Mouse (Mus musculus) heart, postnatal 25 days (tissue): ENCODE measurements around the gene Snap47. TPM values are rescaled to one million over a fixed set of nuclear protein-coding genes. Genes with fewer than 3 reads are reported as not detected.

Experiments
- DNase-seq: peaks from one replicate; pipeline ENCODE4 v3.0.0; 2022; ENCODE audit warnings: low spot score
- intact Hi-C: fragments of 180-260 bp; cut with DNase I; formaldehyde crosslinking; loops from one replicate; pipeline ENCODE4 v1.15.1; 2025
- total RNA-seq, 2 experiments: library from RNA; stranded (reverse); gene quantifications; 2 replicates each; pipeline ENCODE4 v1.2.3; 2021

The Snap47 gene
- 10 to 100 TPM; 35.4 to 37.0 TPM for total RNA-seq

GRCm38 (mm10) chr11:59451086-59451485, at the start of gene Snap47:
Gene Snap47 (minus strand): TSS chr11:59451186.
- intact Hi-C loops: no loop called here
- DNase-seq: no peak

- intact Hi-C loops: no loop called here
- no peak for DNase-seq
Measured at GRCm38 (mm10) chr11:59497747-59498146, 46.8 kb upstream of the Snap47 start.

GRCm38 (mm10) chr11:59496672-59497310, 45.8 kb upstream of the Snap47 start:
- intact Hi-C loops: no loop called here
- no peak for DNase-seq

GRCm38 (mm10) chr11:59486222-59486621, 35.2 kb upstream of the Snap47 start:
- intact Hi-C loops: no loop called here

GRCm38 (mm10) chr11:59485641-59486040, 34.7 kb upstream of the Snap47 start:
- intact Hi-C loops: no loop called here
- no peak for DNase-seq

More at GRCm38 (mm10) chr11:59486222-59486621, 35.2 kb upstream of the Snap47 start:
- DNase-seq: no peak

GRCm38 (mm10) chr11:59483212-59483611, 32.2 kb upstream of the Snap47 start:
- intact Hi-C loops: loop anchor here (1.0 to 5.0 kb wide), 2 partner anchors 176 to 246 kb away; no protein-coding TSS in a partner anchor
- DNase-seq: no peak

GRCm38 (mm10) chr11:59477240-59477639, 26.3 kb upstream of the Snap47 start:
- intact Hi-C loops: no loop called here
- no peak for DNase-seq

GRCm38 (mm10) chr11:59472326-59472677, 21.3 kb upstream of the Snap47 start, which contains the start of gene Zfp867:
Gene Zfp867 (minus strand): TSS chr11:59472474.
- intact Hi-C loops: loop anchor here (5.0 kb wide), 1 partner anchor 50 kb away; no protein-coding TSS in a partner anchor

GRCm38 (mm10) chr11:59471413-59472325, 20.7 kb upstream of the Snap47 start:
- DNase-seq: no peak
- intact Hi-C loops: loop anchor here (5.0 kb wide), 1 partner anchor 49 kb away; no protein-coding TSS in a partner anchor

More at GRCm38 (mm10) chr11:59472326-59472677, 21.3 kb upstream of the Snap47 start, which contains the start of gene Zfp867:
- DNase-seq: peak; percentile 75

- DNase-seq: no peak
- intact Hi-C loops: no loop called here
Measured at GRCm38 (mm10) chr11:59460459-59460858, 9.5 kb upstream of the Snap47 start.

GRCm38 (mm10) chr11:59458973-59459372, 8.0 kb upstream of the Snap47 start:
- peak; percentile 32 for DNase-seq
- intact Hi-C loops: no loop called here

GRCm38 (mm10) chr11:59456891-59457290, 5.9 kb upstream of the Snap47 start:
- intact Hi-C loops: no loop called here
- no peak for DNase-seq

GRCm38 (mm10) chr11:59456346-59456745, 5.4 kb upstream of the Snap47 start:
- intact Hi-C loops: no loop called here
- no peak for DNase-seq

GRCm38 (mm10) chr11:59450230-59450771, 685 bp downstream of the Snap47 start:
- no peak for DNase-seq
- intact Hi-C loops: no loop called here

GRCm38 (mm10) chr11:59449741-59450229, 1.2 kb downstream of the Snap47 start, which contains the start of gene Jmjd4:
Gene Jmjd4 (plus strand): TSS chr11:59450045.
- intact Hi-C loops: no loop called here
- peak; percentile 87 for DNase-seq

GRCm38 (mm10) chr11:59443102-59443501, 7.9 kb downstream of the Snap47 start:
- intact Hi-C loops: no loop called here
- no peak for DNase-seq

- intact Hi-C loops: no loop called here
- DNase-seq: no peak
Measured at GRCm38 (mm10) chr11:59437954-59438353, 13.0 kb downstream of the Snap47 start.

- intact Hi-C loops: no loop called here
- DNase-seq: no peak
Measured at GRCm38 (mm10) chr11:59432261-59432660, 18.7 kb downstream of the Snap47 start.

GRCm38 (mm10) chr11:59429959-59430358, 21.0 kb downstream of the Snap47 start:
- no peak for DNase-seq
- intact Hi-C loops: no loop called here

- intact Hi-C loops: no loop called here
- DNase-seq: no peak
Measured at GRCm38 (mm10) chr11:59428057-59428660, 22.8 kb downstream of the Snap47 start.
